Mouse (Mus musculus) monocyte, adult 5-6 weeks (primary cell): ENCODE results near the gene Nkapd1. TPM values are rescaled to one million over a fixed set of nuclear protein-coding genes. Genes with fewer than 3 reads are reported as not detected.
"Not testable (repeated sequence)": the region's sequence is repeated elsewhere in the genome, so short reads cannot be mapped to it uniquely, and the experiment has no call there.

Source experiments
- ATAC-seq: fragments of 153-309, 156-312 bp; replicated peaks from 2 replicates; pipeline ENCODE4 v1.8.0; 2017; ENCODE audit warnings: mild to moderate bottlenecking; ENCODE audit not compliant: low TSS enrichment, insufficient number of reproducible peaks, severe bottlenecking, poor library complexity, low FRiP score
- total RNA-seq: library from RNA; stranded (forward); fragments of 200-1000, 200-491, 200-594 nt; gene quantifications from 3 replicates; pipeline ENCODE4 v1.2.3, GENCODE M21; 2017

The Nkapd1 gene
- total RNA-seq = 22.0 to 44.9 TPM (median 38.8 TPM) in 3 replicates

DNA sequence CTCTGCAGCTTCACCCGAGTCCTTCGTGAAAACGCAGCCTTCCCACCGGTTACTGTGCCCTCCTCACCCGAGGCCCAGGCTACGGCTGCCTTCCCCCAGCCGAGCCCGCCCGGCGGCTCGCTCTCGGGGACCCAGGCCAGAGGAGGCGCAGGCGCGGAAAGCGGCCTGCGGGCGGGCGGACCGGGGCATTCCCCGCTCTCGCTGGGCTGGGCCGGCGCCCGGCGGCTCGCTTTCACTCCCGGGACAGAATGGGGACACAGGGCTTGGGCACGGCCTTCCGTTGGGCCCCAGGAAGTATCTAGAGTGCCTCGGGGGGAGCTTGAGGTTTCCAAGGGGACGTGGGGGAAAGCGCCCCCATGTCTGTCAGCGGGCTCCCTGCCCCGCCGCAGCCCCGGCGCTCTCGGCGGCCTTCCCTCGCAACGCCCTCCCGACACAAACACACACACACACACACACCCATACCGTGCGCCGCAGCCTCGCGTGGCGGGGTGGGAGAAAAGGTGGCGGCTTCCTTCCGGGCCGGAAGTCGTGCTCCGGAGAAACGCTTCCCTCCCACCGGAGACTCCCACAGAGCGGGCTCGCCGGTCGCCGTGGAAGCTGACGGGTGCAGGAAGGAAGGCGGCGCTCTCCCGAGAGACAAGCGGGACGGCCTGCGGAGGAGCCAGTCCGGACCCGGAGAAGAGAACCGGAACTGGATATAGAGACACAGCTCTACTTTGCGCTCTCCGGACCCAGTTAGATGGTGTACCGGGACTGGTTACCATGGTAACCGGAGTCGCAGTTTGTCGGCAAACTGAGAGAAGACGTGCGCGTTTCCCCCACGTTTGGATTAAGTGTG lies at the start of gene Nkapd1, which contains the start of gene Pih1d2:
Gene Nkapd1 (minus strand): TSS at position 699 of the 838 bp plus-strand sequence.
Gene Pih1d2 (plus strand): TSS at position 556 of the 838 bp plus-strand sequence.
- peak; percentile 87 for ATAC-seq

GRCm38 (mm10) chr9:50666442-50666841 lies 49.2 kb upstream of the Nkapd1 start:
- no peak for ATAC-seq

DNA sequence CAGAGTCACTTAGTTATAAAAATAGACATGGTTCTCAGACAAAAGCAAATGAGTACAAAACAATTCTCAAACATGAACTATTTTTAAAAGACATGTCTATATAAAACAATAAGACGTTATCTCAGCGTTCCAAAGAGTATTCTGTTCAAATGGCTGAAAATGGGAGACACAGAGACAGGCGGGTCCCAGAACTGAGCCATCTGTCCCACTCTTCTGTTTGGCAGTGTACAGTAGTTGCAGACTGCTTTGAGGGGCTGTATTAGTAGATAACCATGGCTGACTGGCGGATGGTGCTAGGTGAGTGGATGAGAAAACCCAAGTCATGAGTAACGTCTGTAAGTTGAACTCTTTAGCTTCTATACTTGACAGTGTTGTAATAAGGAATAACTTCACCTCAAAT lies 47.6 kb upstream of the Nkapd1 start:
- ATAC-seq = no peak

- ATAC-seq = no peak
These were observed 43.2 kb upstream of the Nkapd1 start for GRCm38 (mm10) chr9:50660431-50660830.

DNA sequence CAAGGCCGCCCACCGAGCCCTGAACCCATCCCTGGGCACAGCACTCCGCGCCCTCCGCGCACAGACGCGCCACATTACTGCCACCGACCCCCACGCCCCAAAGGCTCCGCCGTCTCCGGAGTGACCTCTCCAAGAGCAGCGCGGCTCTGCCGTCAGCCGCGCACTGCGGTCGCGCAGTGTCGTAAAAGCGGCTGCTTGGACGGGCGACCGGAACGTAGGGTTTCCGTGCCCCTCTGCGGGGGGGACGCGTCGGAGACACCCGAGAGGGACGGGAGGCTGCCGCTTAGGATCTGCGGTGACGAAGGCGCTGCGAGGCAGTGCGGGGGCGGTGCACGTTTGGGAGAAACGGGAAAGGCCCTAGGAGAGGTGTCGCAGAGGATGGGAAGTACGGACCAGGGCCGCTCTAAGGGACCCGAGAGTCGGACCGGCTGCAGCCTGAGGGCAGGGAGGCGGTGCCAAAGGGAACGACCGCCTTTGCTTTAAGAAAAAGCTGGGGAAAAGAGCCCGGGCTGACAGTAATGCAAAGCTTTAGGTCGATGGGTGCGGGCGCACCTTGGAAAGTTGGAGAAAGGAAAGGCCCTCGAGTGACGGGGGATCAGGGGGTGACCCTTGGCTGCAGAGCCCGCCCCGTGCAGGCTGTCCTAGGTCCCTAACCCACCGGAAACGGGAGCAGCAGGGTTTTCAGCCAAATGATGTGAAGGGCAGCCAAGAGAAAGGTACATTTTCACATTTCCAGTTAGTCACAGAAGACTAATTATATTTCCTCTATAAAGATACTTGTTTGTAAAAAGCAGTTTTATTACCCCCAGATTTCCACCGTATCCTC lies 42.3 kb upstream of the Nkapd1 start, which contains the start of gene Dlat:
Gene Dlat (minus strand): TSS at position 389 of the 826 bp plus-strand sequence.
- ATAC-seq = peak; percentile 92

DNA sequence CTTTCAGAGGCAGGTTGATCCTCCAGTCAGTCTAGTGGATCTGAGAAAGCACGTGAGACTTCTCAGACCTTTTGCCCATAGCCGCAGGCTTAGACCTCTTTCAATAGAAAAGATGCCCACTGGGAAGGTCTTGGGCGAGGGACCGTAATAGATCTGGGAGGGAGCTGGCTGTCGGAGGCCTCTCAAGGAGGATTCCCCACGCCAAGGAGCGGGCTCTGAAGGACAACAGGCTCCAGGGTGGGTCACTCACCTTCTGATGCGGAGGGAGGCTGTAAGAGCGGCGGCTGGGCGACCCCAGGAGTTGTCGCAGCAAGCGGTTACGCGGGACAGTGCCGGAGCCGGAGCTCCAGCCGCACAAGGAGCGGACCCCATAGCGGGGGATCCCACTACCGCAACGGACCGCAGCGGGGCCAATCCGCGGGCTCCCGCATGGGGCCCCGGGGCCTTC lies 41.7 kb upstream of the Nkapd1 start:
- 0 out of 2 replicates have a peak, but pooled peaks have one; percentile 14 for ATAC-seq

- ATAC-seq = no peak
These were observed 41.1 kb upstream of the Nkapd1 start for GRCm38 (mm10) chr9:50658391-50658790.

- ATAC-seq = no peak
These were observed 33.2 kb upstream of the Nkapd1 start for GRCm38 (mm10) chr9:50650503-50650902.

DNA sequence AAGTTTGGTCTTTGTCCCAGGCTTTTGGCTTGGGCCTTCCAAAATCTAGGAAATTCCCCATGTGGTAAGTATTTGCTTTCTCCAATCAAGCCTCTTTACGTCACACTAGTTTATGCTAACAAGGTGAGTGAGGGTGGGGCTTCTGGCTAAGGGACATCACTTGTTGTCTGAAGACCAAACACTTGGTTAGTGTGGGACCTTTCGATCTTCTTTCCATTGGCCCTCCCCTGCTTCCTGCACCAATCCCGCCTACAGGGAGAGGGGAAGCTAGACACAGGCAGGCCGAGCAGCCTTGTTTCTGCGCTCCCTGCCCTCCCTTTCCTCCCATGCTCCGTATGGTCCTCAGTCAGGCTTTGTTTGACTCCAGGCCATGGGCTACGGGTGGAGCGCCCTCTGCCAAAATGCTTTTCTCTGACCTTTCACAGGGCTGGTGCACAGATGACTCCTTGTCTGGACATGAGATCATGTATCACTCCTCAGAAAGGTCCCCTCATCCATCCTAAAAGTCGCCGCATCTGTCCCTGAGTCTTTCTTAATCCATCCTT lies 29.6 kb upstream of the Nkapd1 start:
- no peak for ATAC-seq

GRCm38 (mm10) chr9:50634270-50634669 lies 17.0 kb upstream of the Nkapd1 start:
- ATAC-seq = no peak

GRCm38 (mm10) chr9:50633059-50633458 lies 15.8 kb upstream of the Nkapd1 start:
- ATAC-seq = no peak

DNA sequence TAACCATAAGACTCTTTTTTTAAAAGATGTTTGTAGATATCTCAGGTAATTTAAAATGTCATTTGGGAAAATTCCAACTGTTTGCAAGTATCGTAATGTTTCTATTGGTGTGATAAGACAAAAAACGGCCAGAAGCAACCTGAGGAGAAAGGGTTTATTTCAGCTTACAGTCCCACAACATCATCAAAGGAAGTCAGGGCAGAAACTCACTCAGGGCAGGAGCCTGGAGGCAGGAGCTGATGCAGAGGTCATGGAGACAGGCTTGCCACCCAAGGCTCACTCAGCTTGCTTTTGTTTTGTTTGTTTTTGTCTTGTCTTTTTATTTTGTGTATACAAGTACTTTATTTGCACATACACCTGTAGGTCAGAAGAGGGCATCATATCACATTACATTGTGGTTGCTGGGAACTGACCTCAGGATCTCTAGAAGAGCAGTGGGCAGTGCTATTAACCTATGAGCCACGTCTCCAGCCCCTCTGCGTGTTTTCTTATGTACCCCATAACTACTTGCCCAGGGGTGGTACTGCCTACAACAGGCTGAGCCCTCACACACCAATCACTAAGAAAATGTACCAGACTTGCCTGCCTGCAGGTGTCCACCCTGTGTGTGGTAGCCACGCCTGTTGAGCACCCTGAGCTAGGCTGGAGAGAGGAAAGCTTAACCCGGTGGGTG lies 14.9 kb upstream of the Nkapd1 start:
- no peak for ATAC-seq

DNA sequence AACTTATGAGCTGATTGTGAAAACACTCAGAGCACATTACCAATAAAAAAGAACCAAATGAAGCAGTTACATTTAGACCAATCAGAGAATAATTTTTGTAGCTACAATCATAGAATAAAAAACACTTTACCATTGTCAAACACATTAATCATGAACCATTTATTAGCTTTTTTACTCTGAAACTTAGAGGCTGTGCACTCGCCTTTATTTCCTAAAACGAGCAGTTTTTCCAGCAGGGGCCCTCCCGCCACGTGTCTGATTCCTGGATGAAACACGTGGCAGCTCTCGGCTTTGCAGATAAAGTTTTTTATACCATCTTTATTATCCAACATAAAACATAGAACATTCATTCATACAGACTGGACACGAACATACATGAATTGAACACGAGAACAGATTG lies 13.6 kb upstream of the Nkapd1 start:
- not testable (repeated sequence) for ATAC-seq

GRCm38 (mm10) chr9:50617794-50618330 lies 598 bp upstream of the Nkapd1 start:
- no peak for ATAC-seq

DNA sequence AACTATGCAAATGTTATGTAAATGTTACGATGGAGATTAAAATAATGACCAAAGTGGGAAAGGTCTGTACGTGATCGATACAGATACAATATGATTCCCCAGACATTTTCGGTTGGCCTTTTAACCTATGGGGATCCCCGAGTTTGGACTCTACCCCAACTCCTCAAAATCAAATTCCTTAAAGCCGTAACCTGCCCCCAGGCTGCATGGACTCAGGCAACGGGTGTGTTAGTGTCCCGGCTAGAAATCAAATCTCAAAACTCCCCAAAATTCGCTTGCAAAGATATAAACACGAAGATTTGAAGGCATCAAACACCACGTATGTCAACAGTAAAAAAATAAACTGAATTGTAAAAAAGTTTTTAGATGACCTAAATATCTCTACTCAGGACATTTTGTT lies 1.1 kb downstream of the Nkapd1 start:
- no peak for ATAC-seq

GRCm38 (mm10) chr9:50612115-50612514 lies 5.1 kb downstream of the Nkapd1 start:
- no peak for ATAC-seq

DNA sequence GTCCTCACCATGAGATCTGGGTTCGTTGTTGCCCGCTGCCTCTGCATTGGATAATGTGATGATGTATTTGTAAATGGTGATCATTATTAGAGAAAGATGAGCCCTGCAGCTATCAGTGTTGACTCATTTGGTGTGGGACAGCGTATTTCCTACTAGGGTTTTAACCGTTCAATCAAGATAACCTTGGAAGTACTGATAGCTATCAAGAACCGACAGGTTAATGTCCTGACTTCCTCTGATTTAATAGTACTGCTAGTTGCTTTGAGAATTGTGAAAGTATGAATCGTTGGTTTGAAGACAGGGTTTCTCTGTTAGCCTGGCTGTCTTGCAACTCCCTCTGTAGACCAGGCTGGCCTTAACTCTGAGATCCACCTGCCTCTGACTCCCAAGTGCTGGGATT lies 12.9 kb downstream of the Nkapd1 start:
- ATAC-seq = no peak

DNA sequence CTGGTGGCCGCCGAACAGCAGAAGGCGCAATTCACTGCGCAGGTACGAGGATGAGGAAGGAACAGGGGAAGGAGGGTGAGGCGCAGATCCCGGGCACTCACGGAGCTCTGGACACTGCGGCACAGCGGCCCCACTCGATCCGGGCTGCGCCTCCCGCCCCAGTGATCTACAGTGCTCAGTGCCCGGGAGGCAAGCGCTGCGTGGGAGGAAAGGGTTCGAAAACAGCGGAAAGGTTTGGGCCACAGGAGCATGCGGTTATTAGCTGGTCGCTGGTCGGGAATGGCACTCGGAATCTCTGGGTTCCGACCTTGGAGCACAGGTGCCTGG lies 13.3 kb downstream of the Nkapd1 start:
- no peak for ATAC-seq
